Mouse (Mus musculus): Measurements from ENCODE around the gene Ndufs2. TPM values are rescaled to one million over a fixed set of nuclear protein-coding genes. Genes with fewer than 3 reads are reported as not detected.

Ndufs2 gene
- polyA plus RNA-seq, 1 experiment from 2014 or later = 268 TPM

DNA sequence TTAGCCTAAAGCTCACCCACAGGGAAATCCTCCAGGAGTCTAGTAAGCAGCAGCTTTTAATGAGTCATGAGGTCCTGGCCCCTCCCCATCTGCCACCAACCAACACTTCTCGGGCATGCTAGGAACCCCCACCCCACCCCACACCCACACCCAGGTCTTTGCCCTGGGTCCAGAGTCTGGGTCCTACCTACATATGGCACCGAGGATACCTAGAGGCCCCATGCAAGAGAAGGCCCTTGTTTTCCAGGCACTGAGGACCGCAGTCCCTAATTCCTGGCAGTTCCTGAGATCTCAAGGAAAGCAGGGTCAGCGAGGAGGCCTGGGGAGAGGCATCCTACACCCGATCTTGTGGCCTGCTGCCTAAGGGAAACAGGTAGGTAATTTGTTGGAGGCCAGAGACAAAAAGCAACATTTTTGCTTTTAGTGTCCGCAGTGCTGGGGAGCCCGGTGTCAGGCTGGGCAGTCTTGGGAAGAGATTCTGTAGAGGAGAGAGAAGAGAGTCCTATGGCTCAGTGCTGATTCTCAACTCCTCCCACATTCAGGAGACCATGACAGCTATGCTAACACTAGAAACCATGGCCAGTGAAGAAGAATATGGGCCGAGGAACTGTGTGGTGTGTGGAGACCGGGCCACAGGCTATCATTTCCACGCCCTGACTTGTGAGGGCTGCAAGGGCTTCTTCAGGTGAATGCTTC is 37.2 kb downstream of the Ndufs2 start, which contains the start of gene Nr1i3:
Gene Nr1i3 (plus strand): TSS at position 170 of the 696 bp plus-strand sequence.
- Histone ChIP-seq H3K36me3 (peaks cover 12% of the 10 kb centered on the region), H3K27me3 (ENCODE audit: low read depth, poor library complexity, severe bottlenecking) (no peaks in the 10 kb centered on the region), H3K9me3 (replicated peaks) (no peaks in the 10 kb centered on the region), H3K27ac (replicated peaks) (0 out of 2 replicates have a peak within 1 kb of the TSS, but pooled peaks have one; percentile 17), H3K4me3 (no peak within 1 kb of the TSS), H3K4me1 (peaks cover 9% of the 10 kb centered on the region; the same call in 1 of the 2 replicates)
- no peak for DNase-seq (ENCODE audit: low spot score)
- 72% methylated on average over 10 of the region's 10 CpGs for WGBS

DNA sequence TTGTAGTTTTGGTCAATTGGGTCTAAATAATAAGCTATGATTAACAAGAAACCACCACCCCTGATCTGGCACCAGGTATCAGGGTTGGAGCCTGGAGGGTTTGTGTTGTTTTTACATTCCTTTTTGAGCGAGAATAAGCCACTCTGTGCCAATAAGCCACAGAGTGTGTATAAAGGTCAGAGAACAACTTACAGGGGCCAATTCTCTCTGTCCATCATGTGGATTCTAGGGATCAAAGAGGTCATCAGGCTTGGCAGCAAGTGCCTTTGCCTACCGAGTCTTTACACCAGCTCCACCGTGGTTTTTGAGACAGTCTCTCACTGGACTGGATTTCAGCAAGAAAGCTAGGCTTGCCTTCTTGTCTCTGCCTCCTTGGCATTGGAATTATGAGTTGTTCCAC is 38.3 kb downstream of the Ndufs2 start:
- H3K9me3 ChIP-seq (replicated peaks) = no peaks in the 10 kb centered on the region
- no peaks in the 10 kb centered on the region for H3K27me3 ChIP-seq (ENCODE audit: low read depth, poor library complexity, severe bottlenecking)
- 48% methylated on average over 3 of the region's 3 CpGs for WGBS
- no peak for DNase-seq (ENCODE audit: low spot score)
- H3K4me3 ChIP-seq = no peak overlapping the region
- H3K27ac ChIP-seq (replicated peaks) = no peak overlapping the region
- 0 out of 2 replicates have a peak, but pooled peaks cover 2% of the 10 kb centered on the region for H3K36me3 ChIP-seq
- H3K4me1 ChIP-seq = peaks cover 9% of the 10 kb centered on the region; the same call in 1 of the 2 replicates

DNA sequence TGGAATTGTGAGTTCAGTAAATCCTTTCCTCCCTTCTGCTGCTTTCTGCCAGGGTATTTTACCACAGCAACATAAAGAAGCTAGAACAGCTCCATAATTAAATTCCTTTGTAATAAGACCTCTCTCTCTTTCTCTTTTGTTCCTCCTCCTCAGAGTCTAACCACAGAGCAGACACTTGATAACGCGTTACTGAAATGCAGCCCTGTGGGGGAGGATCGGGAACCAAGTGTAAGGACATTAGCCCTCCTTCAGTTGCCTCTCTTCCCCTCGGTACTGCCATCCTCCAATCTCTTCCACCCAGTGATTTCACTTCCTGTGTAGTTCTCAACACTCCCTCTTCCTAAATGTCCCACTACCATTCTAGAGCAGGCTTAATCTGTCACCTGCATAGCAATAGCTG is 41.8 kb downstream of the Ndufs2 start:
- Histone ChIP-seq H3K27me3 (ENCODE audit: low read depth, poor library complexity, severe bottlenecking) (no peaks in the 10 kb centered on the region), H3K4me3 (no peak overlapping the region), H3K4me1 (peaks cover 9% of the 10 kb centered on the region; the same call in 1 of the 2 replicates), H3K36me3 (no peaks in the 10 kb centered on the region), H3K9me3 (replicated peaks) (no peaks in the 10 kb centered on the region), H3K27ac (replicated peaks) (no peak overlapping the region)
- 28% methylated on average over 4 of the region's 4 CpGs for WGBS
- DNase-seq (ENCODE audit: low spot score) = no peak

DNA sequence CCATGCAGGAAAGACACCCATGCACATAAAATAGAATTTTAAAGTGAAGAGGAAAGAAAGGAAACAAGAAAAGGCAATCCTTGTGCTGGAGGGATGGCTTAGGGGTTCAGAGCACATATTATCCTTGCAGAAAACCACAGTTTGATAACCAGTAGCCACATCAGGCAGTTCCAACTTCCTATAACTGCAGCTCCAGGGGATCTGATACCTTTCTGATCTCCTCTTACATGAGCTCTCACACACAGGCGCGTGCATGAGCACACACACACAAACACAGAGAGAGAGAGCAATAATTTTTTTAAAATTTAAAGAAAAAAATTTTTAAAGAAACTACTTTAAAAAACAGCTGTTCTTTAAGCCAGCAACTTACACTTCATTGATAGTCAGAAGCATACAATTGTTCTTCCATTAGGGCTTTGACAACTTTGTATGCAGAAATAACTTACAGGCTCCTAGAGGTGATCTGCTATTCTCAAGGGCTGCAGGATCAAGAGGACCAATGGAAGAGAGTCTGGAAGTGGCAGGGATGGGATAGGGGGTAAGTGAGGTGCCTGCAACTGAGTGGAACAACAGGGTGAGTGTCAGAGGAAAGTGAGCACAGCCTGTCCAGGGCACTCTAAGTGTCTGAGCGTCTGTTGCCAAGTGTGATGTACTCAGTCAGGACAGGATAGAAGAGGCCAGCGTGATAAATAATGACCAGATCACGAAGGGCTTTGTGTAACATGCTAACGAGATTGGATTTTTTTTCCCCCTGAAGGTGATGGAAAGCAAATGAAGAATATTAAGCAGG is 45.3 kb downstream of the Ndufs2 start:
- Histone ChIP-seq H3K27ac (replicated peaks) (no peak overlapping the region), H3K36me3 (no peaks in the 10 kb centered on the region), H3K9me3 (replicated peaks) (no peaks in the 10 kb centered on the region), H3K27me3 (ENCODE audit: low read depth, poor library complexity, severe bottlenecking) (no peaks in the 10 kb centered on the region), H3K4me3 (no peak overlapping the region), H3K4me1 (0 out of 2 replicates have a peak, but pooled peaks cover 5% of the 10 kb centered on the region)
- 82% methylated on average over 6 of the region's 6 CpGs for WGBS
- no peak for DNase-seq (ENCODE audit: low spot score)

DNA sequence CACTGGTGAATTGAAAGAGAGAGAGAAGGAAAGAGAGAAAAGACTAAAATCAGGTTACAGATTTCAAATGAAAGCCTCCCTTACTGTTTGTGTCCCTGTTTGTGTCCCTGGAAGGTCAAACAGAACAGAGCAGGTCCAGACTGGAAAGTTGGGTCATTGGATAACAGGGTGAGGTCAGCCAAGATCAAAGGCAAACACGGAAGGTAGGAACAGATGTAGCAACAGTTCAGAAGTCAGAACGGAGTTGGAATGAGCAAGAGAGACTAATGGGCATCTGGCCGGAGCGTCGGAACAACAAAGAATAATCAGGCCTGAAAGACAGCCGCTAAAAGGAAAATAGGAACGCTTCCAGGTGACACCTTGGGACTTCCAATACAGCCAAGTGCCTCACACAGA is 46.9 kb downstream of the Ndufs2 start:
- no peak for DNase-seq (ENCODE audit: low spot score)
- H3K4me1 ChIP-seq = 0 out of 2 replicates have a peak, but pooled peaks cover 5% of the 10 kb centered on the region
- 82% methylated on average over 7 of the region's 7 CpGs for WGBS
- H3K27ac ChIP-seq (replicated peaks) = no peak overlapping the region
- no peaks in the 10 kb centered on the region for H3K27me3 ChIP-seq (ENCODE audit: low read depth, poor library complexity, severe bottlenecking)
- H3K9me3 ChIP-seq (replicated peaks) = no peaks in the 10 kb centered on the region
- no peaks in the 10 kb centered on the region for H3K36me3 ChIP-seq
- H3K4me3 ChIP-seq = no peak overlapping the region

DNA sequence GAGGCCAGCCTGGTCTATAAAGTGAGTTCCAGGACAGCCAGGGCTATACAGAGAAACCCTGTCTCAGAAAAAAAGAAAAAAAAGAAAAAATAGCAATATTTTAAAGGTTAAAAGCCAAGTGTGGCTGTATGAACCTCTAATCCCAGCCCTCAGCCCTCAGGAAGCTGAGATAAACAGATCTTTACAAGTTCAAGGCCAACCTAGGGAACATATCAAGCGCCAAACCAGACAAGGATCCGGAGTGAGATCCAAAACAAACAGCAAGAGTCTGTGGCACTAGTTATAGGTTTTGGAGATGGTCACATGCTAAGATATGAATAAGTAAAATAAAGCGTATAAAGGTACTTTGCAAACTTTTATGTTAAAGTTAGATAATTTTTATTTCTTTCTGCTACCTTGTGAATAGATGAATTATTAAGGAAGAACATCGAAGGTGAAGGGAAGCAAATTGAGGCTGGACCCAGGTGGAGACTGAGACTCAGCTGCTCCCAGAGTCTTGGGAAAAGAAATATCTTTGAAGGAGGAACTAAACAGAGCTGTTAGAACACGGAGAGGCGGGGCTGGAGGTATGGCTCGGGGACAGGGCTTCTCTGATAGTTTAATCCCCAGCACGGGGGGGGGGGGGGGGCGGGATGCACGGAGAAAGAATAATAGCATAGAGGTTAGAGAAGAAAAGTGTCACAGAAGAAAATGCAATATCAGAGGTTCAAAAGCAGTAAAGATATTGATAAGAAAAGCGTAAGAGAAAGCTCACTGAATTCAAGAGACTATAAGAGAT is 47.5 kb downstream of the Ndufs2 start:
- peaks cover 4% of the 10 kb centered on the region for H3K27me3 ChIP-seq (ENCODE audit: low read depth, poor library complexity, severe bottlenecking)
- H3K27ac ChIP-seq (replicated peaks) = no peak overlapping the region
- DNase-seq (ENCODE audit: low spot score) = no peak
- no peaks in the 10 kb centered on the region for H3K36me3 ChIP-seq
- H3K4me1 ChIP-seq = 0 out of 2 replicates have a peak, but pooled peaks cover 5% of the 10 kb centered on the region
- 59% methylated on average over 11 of the region's 11 CpGs for WGBS
- no peak overlapping the region for H3K4me3 ChIP-seq
- no peaks in the 10 kb centered on the region for H3K9me3 ChIP-seq (replicated peaks)

DNA sequence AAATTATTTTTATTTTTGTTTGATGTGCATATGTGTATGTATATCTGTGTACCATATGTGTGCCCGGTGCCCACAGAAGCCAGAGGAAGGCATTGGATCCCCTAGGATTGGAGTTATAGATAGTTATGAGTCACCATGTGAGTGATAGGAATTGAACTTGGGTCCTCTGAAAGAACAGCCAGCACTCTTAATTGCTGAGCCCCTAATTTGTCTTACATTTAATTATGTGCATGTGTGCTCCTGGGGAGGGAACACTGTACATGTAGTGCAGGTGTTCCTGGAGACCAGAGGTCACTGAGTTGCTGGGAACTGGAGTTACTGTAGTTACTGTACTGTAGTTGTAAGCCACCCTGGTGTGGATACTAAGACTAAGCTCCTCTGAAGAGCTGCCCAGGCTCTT is 50.4 kb downstream of the Ndufs2 start:
- peaks cover 31% of the 10 kb centered on the region for H3K27me3 ChIP-seq (ENCODE audit: low read depth, poor library complexity, severe bottlenecking)
- WGBS = 90% methylated on average over 1 of the region's 1 CpGs

DNA sequence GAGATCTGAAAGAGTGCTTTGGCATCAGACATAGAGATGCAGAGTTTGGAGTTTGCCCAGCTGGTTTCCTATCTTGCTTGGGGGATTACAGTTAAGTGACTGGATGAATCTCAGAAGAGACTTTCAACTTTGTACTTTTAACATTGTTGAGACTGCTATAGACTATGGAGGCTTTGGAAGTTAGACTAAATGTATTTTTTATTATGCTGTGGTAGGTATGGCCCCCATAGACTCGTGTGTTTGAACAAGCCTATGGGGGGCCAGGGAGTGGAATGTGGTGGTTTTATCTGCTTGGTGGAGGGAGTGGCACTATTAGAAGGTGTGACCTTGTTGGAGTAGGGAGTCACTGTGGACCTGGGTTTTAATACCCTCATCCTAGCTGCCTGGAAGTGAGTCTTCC is 51.7 kb downstream of the Ndufs2 start:
- H3K9me3 ChIP-seq (replicated peaks) = no peaks in the 10 kb centered on the region
- no peak for DNase-seq (ENCODE audit: low spot score)
- peaks cover 43% of the 10 kb centered on the region for H3K27me3 ChIP-seq (ENCODE audit: low read depth, poor library complexity, severe bottlenecking)
- no peak overlapping the region for H3K4me3 ChIP-seq
- WGBS = 74% methylated on average over 1 of the region's 1 CpGs
- no peaks in the 10 kb centered on the region for H3K36me3 ChIP-seq
- H3K4me1 ChIP-seq = peaks cover 24% of the 10 kb centered on the region
- no peak overlapping the region for H3K27ac ChIP-seq (replicated peaks)

More for the DNA sequence above, 50.4 kb downstream of the Ndufs2 start:
- Histone ChIP-seq H3K4me3 (no peak overlapping the region), H3K9me3 (replicated peaks) (no peaks in the 10 kb centered on the region), H3K4me1 (peaks cover 12% of the 10 kb centered on the region), H3K27ac (replicated peaks) (no peak overlapping the region), H3K36me3 (no peaks in the 10 kb centered on the region)
- no peak for DNase-seq (ENCODE audit: low spot score)

DNA sequence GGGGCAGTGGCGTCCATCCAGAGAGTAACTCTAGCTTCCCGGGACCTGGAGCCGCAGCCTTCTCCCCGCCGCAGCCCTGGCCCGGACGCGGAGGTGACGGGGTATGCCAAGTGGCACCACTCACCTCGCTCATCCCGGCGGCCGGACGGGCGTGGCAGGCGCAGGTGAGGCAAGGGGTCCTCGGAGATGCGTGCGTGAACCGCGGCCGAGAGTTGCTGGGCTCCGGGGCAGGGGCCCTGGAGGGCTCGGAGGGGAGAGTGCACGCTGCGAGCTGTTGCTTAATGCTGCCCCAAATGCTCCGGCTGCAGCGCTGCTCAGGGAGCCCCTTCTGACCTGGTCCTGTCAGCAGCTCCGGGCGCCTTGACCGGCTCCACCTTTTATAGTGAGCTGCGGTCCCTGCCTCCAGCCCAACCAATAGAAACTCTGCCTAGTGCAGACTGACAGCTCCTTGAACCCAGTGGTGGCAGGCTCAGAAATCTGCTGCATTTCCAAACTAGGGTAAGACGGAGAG is 55.2 kb downstream of the Ndufs2 start, which contains the start of gene Pcp4l1:
Gene Pcp4l1 (minus strand): TSS at position 382 of the 511 bp plus-strand sequence.
- H3K27ac ChIP-seq (replicated peaks) = peak within 1 kb of the TSS; percentile 73
- WGBS = under 1% methylated on average over 33 of the region's 33 CpGs
- peaks cover 79% of the 10 kb centered on the region for H3K27me3 ChIP-seq (ENCODE audit: low read depth, poor library complexity, severe bottlenecking)
- no peaks in the 10 kb centered on the region for H3K9me3 ChIP-seq (replicated peaks)
- peaks cover 44% of the 10 kb centered on the region for H3K4me1 ChIP-seq
- peak; percentile 83 for DNase-seq (ENCODE audit: low spot score)
- peak within 1 kb of the TSS; percentile 81 for H3K4me3 ChIP-seq
- no peaks in the 10 kb centered on the region for H3K36me3 ChIP-seq

DNA sequence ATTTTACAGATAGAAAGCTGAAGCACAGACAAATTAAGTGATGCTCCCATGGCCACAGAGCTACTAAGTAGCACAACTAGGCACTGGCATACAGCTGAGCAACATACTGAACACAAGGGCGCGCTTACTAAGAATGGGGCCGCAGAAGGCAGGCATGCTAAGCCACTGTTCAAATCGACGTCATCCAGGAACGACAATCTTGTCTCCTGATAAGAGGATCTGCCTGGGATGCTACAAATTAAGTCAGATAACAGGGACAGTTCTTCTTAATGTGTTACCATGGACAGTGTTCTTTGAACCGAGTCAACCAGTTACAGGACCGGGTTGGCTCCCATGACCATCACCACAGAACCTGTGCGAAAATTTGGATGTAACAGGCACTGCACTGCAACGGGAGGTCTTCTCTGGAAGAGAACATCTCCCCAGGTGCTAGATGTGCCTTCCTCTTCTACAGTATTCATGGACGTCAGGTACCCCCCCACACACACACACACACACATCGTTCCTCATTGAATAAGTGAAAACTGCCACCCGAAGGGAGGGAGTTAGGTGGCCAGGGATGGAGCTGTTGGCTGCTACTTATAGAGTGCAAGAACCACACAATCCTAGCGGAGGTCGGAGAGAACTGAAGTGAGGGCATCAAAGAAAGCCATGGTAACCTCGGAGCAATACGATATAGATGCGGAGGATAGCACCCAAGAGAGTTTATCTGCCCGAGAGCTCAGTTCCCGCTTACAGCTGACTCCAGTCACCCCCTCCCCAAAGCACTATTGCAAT is 56.0 kb downstream of the Ndufs2 start:
- peaks cover 86% of the 10 kb centered on the region for H3K27me3 ChIP-seq (ENCODE audit: low read depth, poor library complexity, severe bottlenecking)
- peak; percentile 22 for DNase-seq (ENCODE audit: low spot score)
- H3K4me3 ChIP-seq = peak overlapping the region; percentile 81
- no peaks in the 10 kb centered on the region for H3K9me3 ChIP-seq (replicated peaks)
- H3K27ac ChIP-seq (replicated peaks) = peak overlapping the region; percentile 73
- H3K4me1 ChIP-seq = peaks cover 44% of the 10 kb centered on the region
- no peaks in the 10 kb centered on the region for H3K36me3 ChIP-seq
- whole genome bisulfite sequencing = 5% methylated on average over 20 of the region's 20 CpGs

DNA sequence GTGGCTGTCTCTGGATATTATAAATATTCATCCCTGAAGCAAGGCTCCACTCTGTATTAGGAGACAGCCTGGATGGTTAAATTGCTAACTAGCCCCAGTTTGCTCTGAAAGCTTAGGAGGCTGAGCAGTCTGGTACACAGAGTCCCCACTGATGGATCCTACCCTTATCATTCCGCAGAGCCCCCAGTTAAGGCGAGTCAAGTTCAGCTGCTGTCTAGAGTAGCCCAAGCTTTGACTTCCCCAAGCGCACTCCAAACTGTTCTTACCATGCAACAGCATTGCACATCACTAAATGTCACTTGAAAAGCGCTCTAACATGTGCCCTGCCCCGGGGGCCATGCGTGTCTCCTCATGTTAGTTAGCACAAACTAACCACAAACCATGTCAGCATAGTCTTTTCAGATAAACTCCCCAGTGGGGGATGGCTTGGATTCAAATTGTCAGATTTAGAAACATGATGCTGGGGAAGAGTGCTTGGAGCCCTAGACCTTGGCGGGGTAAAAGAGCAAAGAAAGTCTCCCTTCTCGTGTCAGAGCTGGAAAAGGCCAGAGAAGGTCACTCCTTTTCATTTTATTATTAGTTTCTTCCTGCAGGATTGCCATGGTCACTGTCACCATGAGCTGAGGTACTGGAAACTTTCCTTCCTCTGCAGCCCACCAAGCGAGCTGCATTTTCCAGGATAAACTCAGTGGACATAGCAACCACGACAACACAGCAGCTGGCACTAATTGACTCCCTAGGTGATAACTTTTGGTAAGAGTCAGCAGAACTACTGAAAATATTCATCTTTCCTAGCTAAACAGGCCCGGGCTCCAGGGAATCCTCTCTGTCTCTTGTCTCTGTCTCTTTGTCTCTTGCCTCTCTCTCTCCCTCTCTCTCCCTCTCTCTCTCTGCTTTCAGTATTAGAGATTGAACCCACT is 57.0 kb downstream of the Ndufs2 start:
- Histone ChIP-seq H3K27me3 (ENCODE audit: low read depth, poor library complexity, severe bottlenecking) (peaks cover 93% of the 10 kb centered on the region), H3K4me3 (peak overlapping the region; percentile 81)

More for the DNA sequence above, 57.0 kb downstream of the Ndufs2 start:
- WGBS = 29% methylated on average over 11 of the region's 11 CpGs
- peaks cover 53% of the 10 kb centered on the region for H3K4me1 ChIP-seq
- H3K9me3 ChIP-seq (replicated peaks) = no peaks in the 10 kb centered on the region
- peak overlapping the region; percentile 78 for H3K27ac ChIP-seq (replicated peaks)
- no peaks in the 10 kb centered on the region for H3K36me3 ChIP-seq
- DNase-seq (ENCODE audit: low spot score) = peak; percentile 35
